Mouse (Mus musculus) midbrain, postnatal 0 days (tissue): ENCODE measurements around the gene Wnt3. TPM values are rescaled to one million over a fixed set of nuclear protein-coding genes. Genes with fewer than 3 reads are reported as not detected.
"Not testable (repeated sequence)": the region's sequence is repeated elsewhere in the genome, so short reads cannot be mapped to it uniquely, and the experiment has no call there.

ENCODE experiments used
- ATAC-seq: fragments of 200-750 bp; cut with Nextera tagmentation; 2 replicates; pipeline ENCODE4 v1.8.0; 2017; ENCODE audit warnings: moderate number of reproducible peaks, mild to moderate bottlenecking, moderate TSS enrichment, moderate library complexity; ENCODE audit not compliant: low FRiP score
- DNase-seq: peaks from one replicate; pipeline ENCODE4 v3.0.0-alpha.2; 2015; ENCODE audit warnings: low spot score
- H3K27ac ChIP-seq: fragments of 300-500 bp; sonication (generic); 2 replicates; pipeline ENCODE4 v1.5.1; 2014; ENCODE audit warnings: low read depth, mild to moderate bottlenecking, low read length, mixed read lengths
- H3K27me3 ChIP-seq: fragments of 300-500 bp; sonication (generic); 2 replicates; pipeline ENCODE4 v1.6.1; 2014; ENCODE audit warnings: low read length, control low read depth, mixed read lengths; ENCODE audit not compliant: insufficient read depth
- H3K36me3 ChIP-seq: fragments of 300-500 bp; sonication (generic); 2 replicates; pipeline ENCODE4 v1.6.1; 2014; ENCODE audit warnings: low read length, control low read depth, mixed read lengths; ENCODE audit not compliant: insufficient read depth
- H3K4me1 ChIP-seq: fragments of 300-500 bp; sonication (generic); 2 replicates; pipeline ENCODE4 v1.6.1; 2014; ENCODE audit warnings: mild to moderate bottlenecking, control low read depth, antibody characterized with exemption, low read length, mixed read lengths; ENCODE audit not compliant: insufficient read depth
- H3K4me2 ChIP-seq: fragments of 300-500 bp; sonication (generic); 2 replicates; pipeline ENCODE4 v1.6.1; 2014; ENCODE audit warnings: low read depth, mild to moderate bottlenecking, low read length, mixed read lengths; ENCODE audit not compliant: poor library complexity, severe bottlenecking
- H3K4me3 ChIP-seq: fragments of 300-500 bp; sonication (generic); 2 replicates; pipeline ENCODE4 v1.5.1; 2014; ENCODE audit warnings: low read depth, mild to moderate bottlenecking, low read length, moderate library complexity
- H3K9ac ChIP-seq: fragments of 300-500 bp; sonication (generic); replicated peaks from 2 replicates; pipeline ENCODE4 v1.6.1; 2014; ENCODE audit warnings: mild to moderate bottlenecking, low read length, moderate library complexity, mixed read lengths; ENCODE audit not compliant: poor library complexity, severe bottlenecking
- H3K9me3 ChIP-seq: fragments of 300-500 bp; sonication (generic); 2 replicates; pipeline ENCODE4 v1.6.1; 2016; ENCODE audit warnings: low read length, control low read depth
- CTCF ChIP-seq: IDR thresholded peaks from 2 replicates; pipeline ENCODE4 v1.5.1; 2016; ENCODE audit warnings: antibody characterized with exemption, mild to moderate bottlenecking
- WGBS: fragments of 180-500 bp; shearing (Covaris S2); extraction: QIAGEN DNeasy Blood & Tissue Kit; methylation state at CpG from one replicate; pipeline ENCODE4 v1.1.7; 2014; 5-methylcytosine and 5-hydroxymethylcytosine counted together
- polyA plus RNA-seq: library from polyadenylated mRNA; unstranded; fragments of >200 nt; fragmentation: Nextera tagmentation; extraction: Ambion mirVana; gene quantifications from 2 replicates; pipeline ENCODE4 v1.2.1, GENCODE M21; 2015
- total RNA-seq: library from RNA; depleted of rRNA; stranded (reverse); fragments of >200 nt; gene quantifications from 2 replicates; pipeline ENCODE4 v1.2.3, GENCODE M21; 2014

The Wnt3 gene
- total and polyA plus RNA-seq, 2 experiments from 2014 or later, result 11.7 to 12.5 TPM

- H3K9ac ChIP-seq, result no peak overlapping the region
- no peaks in the 10 kb centered on the region for H3K9me3 ChIP-seq
- no peaks in the 10 kb centered on the region for H3K36me3 ChIP-seq
- no peak for TF ChIP-seq CTCF
- no peak overlapping the region for H3K4me3 ChIP-seq
- peaks cover 13% of the 10 kb centered on the region for H3K4me1 ChIP-seq
- no peak overlapping the region for H3K4me2 ChIP-seq
- ATAC-seq (no peak), DNase-seq (no peak)
- 66% methylated on average over 3 of the region's 3 CpGs for WGBS
- H3K27me3 ChIP-seq, result peaks cover 42% of the 10 kb centered on the region
- H3K27ac ChIP-seq, result no peak overlapping the region
These were observed 23.3 kb upstream of the Wnt3 start for GRCm38 (mm10) chr11:103750612-103751011.

- WGBS, result 52% methylated on average over 11 of the region's 11 CpGs
- TF ChIP-seq CTCF, result peak; percentile 54
- H3K27ac ChIP-seq, result no peak overlapping the region
- no peak overlapping the region for H3K9ac ChIP-seq
- no peaks in the 10 kb centered on the region for H3K9me3 ChIP-seq
- 0 out of 2 replicates have a peak, but pooled peaks cover 5% of the 10 kb centered on the region for H3K27me3 ChIP-seq
- no peaks in the 10 kb centered on the region for H3K36me3 ChIP-seq
- no peak for ATAC-seq
- no peak overlapping the region for H3K4me2 ChIP-seq
- no peak overlapping the region for H3K4me3 ChIP-seq
- H3K4me1 ChIP-seq, result no peaks in the 10 kb centered on the region
- no peak for DNase-seq
These were observed 15.9 kb upstream of the Wnt3 start for GRCm38 (mm10) chr11:103758054-103758453.

- Histone ChIP-seq H3K9me3 (no peaks in the 10 kb centered on the region), H3K36me3 (no peaks in the 10 kb centered on the region), H3K4me2 (no peak overlapping the region), H3K4me1 (no peaks in the 10 kb centered on the region), H3K27ac (no peak overlapping the region), H3K4me3 (no peak overlapping the region), H3K9ac (no peak overlapping the region), H3K27me3 (no peaks in the 10 kb centered on the region)
- DNase-seq, result peak; percentile 51
- ATAC-seq, result no peak
- 8% methylated on average over 6 of the region's 6 CpGs for WGBS
- TF ChIP-seq CTCF, result peak; percentile 84
These were observed 15.2 kb upstream of the Wnt3 start for GRCm38 (mm10) chr11:103758706-103759105.

GRCm38 (mm10) chr11:103760101-103760500 lies 13.8 kb upstream of the Wnt3 start:
- 59% methylated on average over 7 of the region's 7 CpGs for WGBS
- DNase-seq, result no peak

GRCm38 (mm10) chr11:103760891-103761290 lies 13.1 kb upstream of the Wnt3 start:
- not testable (repeated sequence) for H3K27ac ChIP-seq, H3K9ac ChIP-seq, H3K36me3 ChIP-seq, H3K4me3 ChIP-seq, H3K9me3 ChIP-seq, ATAC-seq, H3K4me1 ChIP-seq, DNase-seq, H3K27me3 ChIP-seq, H3K4me2 ChIP-seq
- 80% methylated on average over 5 of the region's 5 CpGs for WGBS
- peak; percentile 35 for TF ChIP-seq CTCF

More at GRCm38 (mm10) chr11:103760101-103760500, 13.8 kb upstream of the Wnt3 start:
- Histone ChIP-seq H3K9me3 (no peaks in the 10 kb centered on the region), H3K4me1 (no peaks in the 10 kb centered on the region), H3K27me3 (no peaks in the 10 kb centered on the region), H3K9ac (no peak overlapping the region), H3K4me3 (no peak overlapping the region), H3K36me3 (no peaks in the 10 kb centered on the region), H3K27ac (no peak overlapping the region), H3K4me2 (no peak overlapping the region)
- ATAC-seq, result no peak
- no peak for TF ChIP-seq CTCF

- DNase-seq, result peak; percentile 82
- Histone ChIP-seq H3K4me1 (no peaks in the 10 kb centered on the region), H3K27me3 (no peaks in the 10 kb centered on the region), H3K9me3 (no peaks in the 10 kb centered on the region), H3K36me3 (no peaks in the 10 kb centered on the region), H3K27ac (no peak overlapping the region), H3K4me3 (no peak overlapping the region), H3K4me2 (no peak overlapping the region), H3K9ac (no peak overlapping the region)
- peak; percentile 92 for TF ChIP-seq CTCF
- WGBS, result 33% methylated on average over 10 of the region's 10 CpGs
- ATAC-seq, result no peak; the same call in 1 of the 2 replicates
These were observed 10.4 kb upstream of the Wnt3 start for GRCm38 (mm10) chr11:103763410-103764163.
